ENCODE assay signal across 28 mouse cellular contexts in genomic region chr1:24773642-24774041, GRCm38 (mm10).
DNase-seq lines count a peak whose midpoint lies in the region; ATAC-seq lines count a peak whose summit lies in the region.
"Had no signal": no experiment of that assay in that cellular context is flagged by ENCODE, and none has a peak within 500 bp of the region (broad histone marks: within the 10 kb centered on the region; RNA-seq: fewer than 3 reads in every experiment).

No protein-coding gene starts in this region.

- DNase-seq in forebrain, embryonic 14.5 days (ENCODE audit: low spot score): peak; percentile 10
- no peak for DNase-seq in forebrain, embryonic 11.5 days (ENCODE audit: low spot score)
- DNase-seq in layer of hippocampus, adult 11-12 months (ENCODE audit: low spot score): peak; percentile 16
- no peak for DNase-seq in layer of hippocampus, postnatal 25 days (ENCODE audit: extremely low spot score in 1 of 2, low spot score in 1 of 2)
- no peak for DNase-seq in midbrain, embryonic 10.5 days (ENCODE audit: low spot score)
- DNase-seq in embryo, embryonic 10 days (ENCODE audit: low spot score): no peak
- DNase-seq: adrenal gland, adult 8-10 months; cerebellum, adult 11 months; cerebellum, adult 9-11 months; gastrocnemius, postnatal 10 days; heart, postnatal 14 days; kidney, adult 2 months; kidney, postnatal 4 days; right cerebral cortex, postnatal 14 days; thymus, postnatal 14 days had no signal

- H3K4me3 ChIP-seq in forebrain, embryonic 14.5 days (ENCODE audit: low read depth, low read length): no peak overlapping the region
- H3K4me3 ChIP-seq in forebrain, embryonic 11.5 days (ENCODE audit: low read depth, low read length): no peak overlapping the region
- no peak overlapping the region for H3K4me3 ChIP-seq in midbrain, embryonic 16.5 days (ENCODE audit: low read depth, low read length)
- no peak overlapping the region for H3K4me3 ChIP-seq in midbrain, embryonic 10.5 days
- H3K4me3 ChIP-seq: embryonic facial prominence, embryonic 13.5 days; forebrain, embryonic 10.5 days; hindbrain, embryonic 10.5 days; intestine, embryonic 15.5 days; left cerebral cortex, adult 2 months; limb, embryonic 13.5 days; lung, embryonic 15.5 days; stomach, embryonic 15.5 days had no signal

- H3K27ac ChIP-seq in forebrain, embryonic 14.5 days (ENCODE audit: low read depth, low read length): no peak overlapping the region
- H3K27ac ChIP-seq in forebrain, embryonic 11.5 days (ENCODE audit: low read depth, low read length): no peak overlapping the region
- H3K27ac ChIP-seq in midbrain, embryonic 16.5 days (ENCODE audit: low read length): no peak overlapping the region
- no peak overlapping the region for H3K27ac ChIP-seq in midbrain, embryonic 10.5 days (replicated peaks)
- H3K27ac ChIP-seq: embryonic facial prominence, embryonic 13.5 days; forebrain, embryonic 10.5 days; hindbrain, embryonic 10.5 days; intestine, embryonic 15.5 days; left cerebral cortex, adult 2 months; limb, embryonic 13.5 days; lung, embryonic 15.5 days; stomach, embryonic 15.5 days had no signal

- H3K9me3 ChIP-seq in forebrain, embryonic 14.5 days (replicated peaks; ENCODE audit: control insufficient read depth, low read length): no peaks in the 10 kb centered on the region
- no peaks in the 10 kb centered on the region for H3K9me3 ChIP-seq in forebrain, embryonic 11.5 days (ENCODE audit: control insufficient read depth, low read length)
- H3K9me3 ChIP-seq in midbrain, embryonic 16.5 days (replicated peaks; ENCODE audit: control insufficient read depth, low read length, poor library complexity, severe bottlenecking): no peaks in the 10 kb centered on the region
- no peaks in the 10 kb centered on the region for H3K9me3 ChIP-seq in midbrain, embryonic 10.5 days (replicated peaks)
- H3K9me3 ChIP-seq: embryonic facial prominence, embryonic 13.5 days; forebrain, embryonic 10.5 days; hindbrain, embryonic 10.5 days; intestine, embryonic 15.5 days; limb, embryonic 13.5 days; lung, embryonic 15.5 days; stomach, embryonic 15.5 days had no signal

- H3K4me2 ChIP-seq in forebrain, embryonic 14.5 days (ENCODE audit: low read length): no peak overlapping the region
- H3K4me2 ChIP-seq in forebrain, embryonic 11.5 days (ENCODE audit: low read depth, low read length, severe bottlenecking): no peak overlapping the region
- H3K4me2 ChIP-seq in midbrain, embryonic 16.5 days (ENCODE audit: low read length): no peak overlapping the region
- H3K4me2 ChIP-seq: embryonic facial prominence, embryonic 13.5 days; intestine, embryonic 15.5 days; limb, embryonic 13.5 days; liver, embryonic 11.5 days; lung, embryonic 15.5 days; midbrain, embryonic 11.5 days; stomach, embryonic 15.5 days had no signal

- no peak overlapping the region for H3K9ac ChIP-seq in forebrain, embryonic 14.5 days (ENCODE audit: low read length)
- H3K9ac ChIP-seq in forebrain, embryonic 11.5 days (ENCODE audit: low read length): no peak overlapping the region
- no peak overlapping the region for H3K9ac ChIP-seq in midbrain, embryonic 16.5 days (ENCODE audit: low read depth, low read length)
- H3K9ac ChIP-seq: embryonic facial prominence, embryonic 13.5 days; intestine, embryonic 15.5 days; limb, embryonic 13.5 days; lung, embryonic 15.5 days; stomach, embryonic 15.5 days had no signal

- no peaks in the 10 kb centered on the region for H3K27me3 ChIP-seq in forebrain, embryonic 14.5 days (replicated peaks; ENCODE audit: control insufficient read depth, insufficient read depth, low read length)
- H3K27me3 ChIP-seq in forebrain, embryonic 11.5 days (ENCODE audit: control insufficient read depth, insufficient read depth, low read length): no peaks in the 10 kb centered on the region
- H3K27me3 ChIP-seq in midbrain, embryonic 16.5 days (ENCODE audit: control insufficient read depth, insufficient read depth, low read depth, low read length): no peaks in the 10 kb centered on the region
- no peaks in the 10 kb centered on the region for H3K27me3 ChIP-seq in midbrain, embryonic 10.5 days (ENCODE audit: low read depth, poor library complexity, severe bottlenecking)
- H3K27me3 ChIP-seq: CH12.LX; embryonic facial prominence, embryonic 13.5 days; intestine, embryonic 15.5 days; limb, embryonic 13.5 days; lung, embryonic 15.5 days; stomach, embryonic 15.5 days had no signal

- WGBS in forebrain, embryonic 14.5 days: 33% methylated on average over 2 of the region's 2 CpGs
- 59% methylated on average over 2 of the region's 2 CpGs for WGBS in forebrain, embryonic 11.5 days
- 56% methylated on average over 2 of the region's 2 CpGs for WGBS in midbrain, embryonic 16.5 days
- WGBS in midbrain, embryonic 10.5 days: 84% methylated on average over 2 of the region's 2 CpGs

- H3K4me1 ChIP-seq in forebrain, embryonic 14.5 days (ENCODE audit: control insufficient read depth, insufficient read depth, low read length): no peaks in the 10 kb centered on the region
- no peaks in the 10 kb centered on the region for H3K4me1 ChIP-seq in forebrain, embryonic 11.5 days (replicated peaks; ENCODE audit: control insufficient read depth, insufficient read depth, low read length)
- no peaks in the 10 kb centered on the region for H3K4me1 ChIP-seq in midbrain, embryonic 16.5 days (ENCODE audit: control insufficient read depth, insufficient read depth, low read length)
- H3K4me1 ChIP-seq in midbrain, embryonic 10.5 days: no peaks in the 10 kb centered on the region
- H3K4me1 ChIP-seq: embryonic facial prominence, embryonic 13.5 days; forebrain, embryonic 10.5 days; hindbrain, embryonic 10.5 days; intestine, embryonic 15.5 days; limb, embryonic 13.5 days; lung, embryonic 15.5 days; stomach, embryonic 15.5 days had no signal

- ATAC-seq in forebrain, embryonic 14.5 days: no peak
- no peak for ATAC-seq in forebrain, embryonic 11.5 days (replicated peaks; ENCODE audit: low FRiP score)
- 0 out of 2 replicates have a peak, but pooled peaks have one; percentile 39 for ATAC-seq in midbrain, embryonic 16.5 days
- ATAC-seq: hindbrain, embryonic 16.5 days; intestine, embryonic 15.5 days had no signal

- H3K36me3 ChIP-seq in forebrain, embryonic 14.5 days (ENCODE audit: control insufficient read depth, insufficient read depth, low read length): no peaks in the 10 kb centered on the region
- no peaks in the 10 kb centered on the region for H3K36me3 ChIP-seq in forebrain, embryonic 11.5 days (ENCODE audit: control insufficient read depth, insufficient read depth, low read length)
- no peaks in the 10 kb centered on the region for H3K36me3 ChIP-seq in midbrain, embryonic 16.5 days (ENCODE audit: control insufficient read depth, insufficient read depth, low read length)
- H3K36me3 ChIP-seq in midbrain, embryonic 10.5 days: no peaks in the 10 kb centered on the region
- H3K36me3 ChIP-seq: embryonic facial prominence, embryonic 13.5 days; forebrain, embryonic 10.5 days; hindbrain, embryonic 10.5 days; intestine, embryonic 15.5 days; limb, embryonic 13.5 days; lung, embryonic 15.5 days; stomach, embryonic 15.5 days had no signal

Comparison
In these comparisons a context has a peak if more than half of its experiments do, and no peak if none do; other contexts are left out.
1. DNase-seq: peak in forebrain, embryonic 14.5 days (single experiment) and layer of hippocampus, adult 11-12 months (single experiment); none in forebrain, embryonic 11.5 days (single experiment), layer of hippocampus, postnatal 25 days (0 of 2), midbrain, embryonic 10.5 days (single experiment) and embryo, embryonic 10 days (single experiment).